Mouse (Mus musculus) cerebellum, adult 11 months (tissue): ENCODE data around the gene Pcgf2.
"Not testable (repeated sequence)": the region's sequence is repeated elsewhere in the genome, so short reads cannot be mapped to it uniquely, and the experiment has no call there.

ENCODE experiments used
- DNase-seq: peaks from one replicate; pipeline ENCODE4 v3.0.0; 2022

The Pcgf2 gene

DNA sequence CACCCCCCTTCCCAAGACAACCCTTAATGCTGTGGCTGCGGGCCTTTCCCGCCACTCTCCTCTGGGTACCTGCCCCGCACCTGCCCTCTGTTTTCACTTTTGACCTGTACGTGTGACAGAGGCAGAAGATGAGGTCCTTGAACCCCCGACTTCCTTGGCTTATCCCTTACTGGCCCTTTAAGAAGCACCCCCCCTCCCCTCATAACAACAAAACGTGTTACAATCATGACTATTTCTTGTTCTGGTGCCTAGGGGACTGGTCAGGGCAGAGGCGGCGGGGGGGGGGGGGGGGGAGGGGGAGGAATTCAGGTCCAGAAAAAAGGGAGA is 36.0 kb downstream of the Pcgf2 start:
- DNase-seq, result no peak

DNA sequence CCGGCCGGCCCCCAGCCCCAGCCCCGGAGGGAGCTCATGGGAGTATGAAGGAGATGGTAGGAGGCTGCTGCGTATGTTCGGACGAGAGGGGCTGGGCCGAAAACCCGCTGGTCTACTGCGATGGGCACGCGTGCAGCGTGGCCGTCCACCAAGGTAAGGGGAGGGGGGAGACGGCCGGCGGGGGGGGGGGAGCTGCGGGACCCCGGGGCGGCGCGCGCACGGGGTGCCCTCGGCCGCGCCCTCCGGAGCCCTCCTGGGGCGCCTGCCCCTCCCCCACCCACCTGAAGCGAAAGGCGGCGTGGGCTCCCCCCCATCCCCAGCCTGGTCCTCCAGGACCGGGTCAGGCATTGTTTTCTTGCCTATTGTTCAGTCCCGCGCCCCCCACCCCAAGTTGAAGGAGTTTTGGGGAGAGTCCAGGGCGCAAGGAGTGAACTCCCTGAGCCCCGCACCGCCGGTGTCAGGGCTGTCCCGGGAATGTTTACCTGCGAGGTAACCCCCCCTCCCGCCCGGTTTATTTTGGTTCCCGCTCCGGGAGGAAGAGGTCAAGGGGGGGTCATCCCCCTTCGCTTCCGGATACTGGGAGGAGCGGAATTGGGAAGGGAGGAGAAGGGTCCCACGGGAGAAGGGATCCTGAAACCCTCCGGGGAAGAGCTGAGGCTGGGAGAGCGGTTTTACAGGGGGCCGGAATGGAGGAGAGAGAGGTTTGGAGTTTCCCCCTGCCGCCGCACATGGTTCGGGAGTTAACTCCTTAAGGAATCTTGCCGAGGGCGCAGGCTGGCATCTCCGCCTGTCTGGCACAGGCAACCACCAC is 36.6 kb downstream of the Pcgf2 start:
- DNase-seq, result peak; percentile 54

GRCm38 (mm10) chr11:97662893-97663527 is 37.3 kb downstream of the Pcgf2 start, which contains the start of gene Mllt6:
Mllt6 (plus strand) TSS chr11:97663414.
- peak; percentile 68 for DNase-seq

DNA sequence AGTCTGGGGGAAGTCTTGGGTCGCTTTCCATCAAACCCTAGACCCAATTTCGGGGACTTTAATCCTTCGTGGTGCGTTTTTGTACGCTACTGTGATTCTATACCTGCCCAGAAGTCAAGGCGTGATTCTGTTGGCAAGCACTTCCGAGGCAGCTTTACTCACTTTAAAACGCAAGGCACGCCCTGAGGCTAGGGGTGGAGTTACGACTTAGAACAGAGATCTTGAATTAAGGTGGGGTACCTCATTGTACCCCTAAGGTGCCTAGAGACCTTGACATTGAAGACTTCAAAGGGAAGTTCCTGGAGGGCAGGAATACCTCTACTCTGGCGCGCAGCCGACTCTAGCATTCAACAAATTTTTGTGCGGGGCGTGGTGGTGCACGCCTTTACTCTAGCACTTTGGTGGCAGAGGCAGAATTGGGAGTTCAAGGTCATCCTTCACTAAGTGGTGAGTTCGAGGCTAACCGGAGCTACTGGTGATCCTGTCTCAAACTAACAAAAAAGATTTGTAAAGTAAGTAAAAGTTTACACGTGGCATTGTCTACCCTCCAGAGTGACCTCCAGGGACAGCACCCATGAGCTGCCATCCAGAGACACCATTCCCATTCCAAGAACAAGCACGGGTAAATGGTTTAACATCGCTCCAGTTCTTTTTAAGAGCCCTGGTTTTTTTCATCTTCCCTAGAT is 37.9 kb downstream of the Pcgf2 start:
- DNase-seq, result no peak

DNA sequence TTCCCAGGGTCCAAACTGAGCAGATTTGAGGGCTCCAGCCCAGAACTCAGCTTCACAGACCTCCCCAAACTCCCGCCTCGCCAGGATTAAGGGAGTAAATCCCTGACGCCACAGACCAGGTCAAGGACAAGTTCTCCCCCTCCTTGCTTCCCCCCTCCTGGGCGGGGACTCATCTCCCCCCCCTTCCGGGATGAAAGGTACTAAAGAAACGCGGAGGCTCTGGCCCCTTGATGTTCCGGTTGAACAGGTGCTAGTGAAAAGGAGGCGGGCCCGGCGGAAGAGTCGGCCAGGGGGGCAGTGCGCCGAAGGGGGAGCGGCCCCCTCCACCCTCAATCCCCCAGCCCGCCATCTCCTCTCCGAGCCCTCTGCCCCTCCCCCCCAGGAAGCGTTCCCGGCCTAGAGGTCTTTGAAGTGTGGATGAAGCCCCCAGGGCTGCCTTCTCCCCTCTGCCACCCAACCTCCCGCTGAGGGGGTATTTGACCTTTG is 38.6 kb downstream of the Pcgf2 start:
- peak; percentile 44 for DNase-seq

DNA sequence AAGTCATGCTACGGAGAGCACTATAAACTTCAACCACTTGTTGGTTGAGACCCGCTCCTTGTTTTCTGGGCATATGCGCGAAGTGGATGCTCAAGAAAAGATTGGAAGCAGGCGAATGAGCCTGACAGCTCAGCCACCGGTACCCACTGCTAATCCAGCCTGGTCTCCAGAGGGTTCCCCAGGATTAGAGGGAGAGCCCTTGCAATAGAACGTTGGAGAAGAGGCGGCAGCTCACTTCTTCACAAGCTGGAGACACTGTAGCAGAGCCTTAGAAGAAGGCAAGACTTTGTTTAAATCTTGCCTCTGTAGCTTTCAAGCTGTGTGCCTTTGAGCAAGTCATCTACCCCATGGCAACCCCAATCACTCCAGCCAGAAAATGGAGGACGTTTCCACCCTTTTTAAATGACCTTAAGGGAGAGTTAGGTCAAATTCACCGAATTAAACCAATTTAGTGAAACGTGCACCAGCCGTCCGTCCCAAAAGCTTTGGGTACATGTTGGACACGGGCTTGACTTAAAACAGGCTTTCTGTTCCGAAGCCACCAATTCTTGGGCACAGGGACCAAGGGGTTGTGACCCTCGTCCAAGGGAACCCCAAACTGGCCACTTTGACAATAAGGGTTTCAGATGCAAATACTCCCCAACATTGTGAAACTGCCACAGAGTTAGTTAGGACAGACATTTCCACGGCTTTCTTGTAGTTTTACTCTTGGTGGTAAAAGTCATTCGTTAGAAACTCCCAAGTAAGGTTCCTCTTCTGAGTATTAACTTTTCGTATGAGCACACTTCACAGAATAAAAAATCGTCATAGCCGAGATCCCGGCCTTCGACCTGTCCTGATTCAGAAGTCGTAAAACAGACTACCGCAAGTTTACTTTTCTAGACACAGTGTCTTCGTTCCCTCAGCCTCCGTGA is 39.3 kb downstream of the Pcgf2 start:
- DNase-seq, result no peak

DNA sequence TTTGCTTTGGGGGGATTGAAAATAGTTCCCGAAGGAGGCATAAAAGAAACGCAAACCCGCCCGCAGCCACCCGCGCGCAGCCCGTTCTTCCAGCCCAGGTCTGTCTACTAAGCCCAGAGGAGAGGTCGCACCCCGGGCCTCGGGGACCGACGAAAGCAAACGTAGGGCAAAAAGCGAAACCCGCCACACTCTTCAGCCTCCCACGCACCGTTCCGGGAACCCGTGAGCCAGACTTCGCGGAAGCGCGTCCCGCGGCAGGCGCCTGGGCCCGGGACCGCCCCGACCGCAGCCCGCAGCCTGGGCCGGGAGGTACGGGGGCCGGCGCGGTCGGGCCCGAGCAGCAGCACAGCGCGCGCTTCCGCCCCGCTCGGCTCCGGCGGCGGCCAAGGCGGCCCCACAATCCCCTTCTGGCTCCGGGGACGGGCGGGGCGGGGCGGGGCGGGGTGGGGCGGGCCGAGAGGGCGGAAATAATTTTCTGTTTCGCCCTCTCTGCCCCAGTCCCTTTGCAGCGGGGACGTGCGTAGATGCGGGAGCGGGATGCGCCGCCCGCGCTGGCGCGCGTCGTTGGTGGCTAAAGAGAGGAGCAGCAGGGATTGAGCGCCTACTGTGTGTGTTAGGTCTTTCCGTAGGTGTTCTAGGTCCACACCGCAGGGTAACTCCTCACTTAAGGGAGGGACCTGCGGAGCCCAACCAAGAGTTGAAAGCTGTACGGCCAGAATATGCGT is 40.1 kb downstream of the Pcgf2 start:
- DNase-seq, result peak; percentile 75

DNA sequence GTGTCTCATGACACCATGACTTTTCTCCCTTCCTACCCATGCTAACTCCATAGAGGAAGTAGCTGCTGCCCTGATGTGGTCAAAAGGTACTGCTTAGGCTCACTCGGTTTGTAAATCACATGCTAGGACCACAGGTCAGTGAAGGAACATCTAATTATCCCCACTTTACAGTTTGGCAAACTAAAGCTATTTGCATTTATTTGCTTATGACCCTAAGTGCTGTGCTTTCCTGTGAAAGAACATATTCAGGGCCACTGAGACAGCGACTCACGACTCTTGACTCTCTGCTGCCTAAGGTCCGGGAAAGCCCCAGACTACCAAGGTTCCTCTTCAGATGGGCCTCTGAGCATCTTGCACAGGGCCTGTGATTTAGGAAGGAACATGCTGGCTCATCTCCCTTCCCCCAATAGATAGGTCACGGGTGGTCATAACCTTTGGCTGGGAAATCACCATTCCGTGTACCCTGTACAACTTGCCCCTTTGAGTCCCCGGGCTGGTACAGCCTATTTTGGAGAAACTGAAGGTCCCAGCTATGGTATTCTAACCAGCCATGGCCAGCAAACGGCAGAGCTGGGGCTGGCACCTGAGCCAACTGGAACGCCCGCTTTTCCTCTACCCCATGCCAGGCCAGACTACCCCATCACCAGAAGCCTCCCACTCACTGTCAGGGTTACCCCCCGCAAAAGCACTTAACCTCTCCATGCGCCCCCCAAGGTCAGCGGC is 40.9 kb downstream of the Pcgf2 start:
- DNase-seq, result no peak

- no peak for DNase-seq
Measured at GRCm38 (mm10) chr11:97658751-97659266, 41.5 kb downstream of the Pcgf2 start.

DNA sequence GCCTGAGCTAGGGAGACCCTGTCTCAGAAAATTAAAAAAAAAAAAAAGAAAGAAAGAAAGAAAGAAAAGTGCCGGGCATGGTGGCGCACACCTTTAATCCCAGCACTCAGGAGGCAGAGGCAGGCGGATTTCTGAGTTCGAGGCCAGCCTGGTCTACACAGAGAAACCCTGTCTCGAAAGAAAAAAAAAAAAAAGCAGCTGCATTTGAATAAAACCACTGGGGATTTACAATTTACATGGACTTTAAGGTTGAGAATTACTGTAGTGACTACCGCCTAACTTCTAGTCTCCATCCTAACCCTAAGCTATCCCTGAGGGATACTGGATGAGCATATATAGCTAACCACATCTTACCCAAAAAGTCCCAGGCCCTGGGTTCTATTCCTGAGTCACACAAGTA is 42.3 kb downstream of the Pcgf2 start:
- DNase-seq, result not testable (repeated sequence)

DNA sequence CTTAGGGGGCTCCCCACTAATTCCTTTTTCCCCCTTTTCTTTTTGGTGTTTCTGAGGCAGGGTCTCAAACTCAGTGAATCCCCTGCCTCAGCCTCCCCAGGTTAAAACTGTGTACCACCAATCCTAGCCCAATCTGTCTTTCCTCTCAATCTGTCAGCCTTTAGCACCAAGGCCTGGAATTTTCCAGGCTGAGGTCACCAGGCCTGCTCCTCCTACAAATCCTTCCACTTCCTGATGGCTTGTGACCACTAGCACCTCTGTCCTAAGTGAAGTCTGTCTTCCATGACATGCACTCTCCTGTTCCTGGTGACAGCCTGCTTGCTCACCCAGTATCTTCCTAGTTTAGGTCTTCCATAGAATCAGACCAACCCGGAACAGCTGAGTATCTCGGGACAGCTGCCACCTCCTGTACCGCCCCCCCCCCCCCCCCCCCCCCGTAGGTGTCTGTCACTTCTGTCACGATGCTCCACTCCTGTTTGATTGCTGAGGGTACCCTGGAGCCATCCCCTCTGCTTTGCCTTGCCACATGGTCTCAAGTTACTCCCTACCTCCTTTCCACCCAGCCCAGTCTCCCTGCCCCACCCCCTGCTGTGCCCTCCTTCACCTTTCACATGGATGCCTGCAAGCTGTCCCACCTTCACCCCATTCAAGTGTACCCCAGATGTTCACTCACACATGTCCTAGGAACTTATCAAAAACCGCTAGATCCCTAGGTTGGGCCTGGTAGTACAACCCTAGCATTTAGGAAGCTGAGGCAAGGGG is 42.9 kb downstream of the Pcgf2 start:
- DNase-seq, result no peak

DNA sequence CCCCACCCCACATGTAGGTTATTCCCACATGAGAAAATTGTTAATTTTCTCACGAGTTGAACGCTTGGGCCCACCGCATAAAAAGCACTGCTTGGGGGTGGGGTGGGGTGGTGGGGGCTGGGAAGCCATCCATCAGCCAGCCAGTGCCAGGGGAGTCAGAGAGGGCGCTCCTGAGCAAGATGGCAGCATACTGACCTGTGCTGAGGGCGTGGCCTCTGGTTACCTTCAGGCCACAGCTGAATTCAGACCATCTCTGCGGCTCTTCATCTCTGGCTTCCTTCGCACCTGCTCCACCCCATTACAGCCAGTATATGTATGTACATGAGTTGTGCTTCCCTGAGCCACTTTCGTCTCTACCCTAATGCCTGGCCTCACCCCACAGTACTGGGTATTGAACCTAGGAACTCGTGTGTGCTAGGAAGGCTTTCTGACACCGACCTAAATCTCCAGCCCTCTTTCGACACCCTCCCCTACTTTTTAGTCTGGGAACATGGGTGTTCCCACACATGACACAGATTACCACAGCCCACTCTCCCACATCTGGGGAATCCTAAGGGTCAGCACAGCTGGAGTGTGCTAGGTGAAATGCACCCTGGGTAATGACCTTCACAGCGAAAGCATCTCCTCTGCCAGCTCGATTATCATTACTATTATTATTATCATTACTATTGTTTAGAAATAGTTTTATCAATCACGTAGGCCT is 43.9 kb downstream of the Pcgf2 start:
- no peak for DNase-seq

DNA sequence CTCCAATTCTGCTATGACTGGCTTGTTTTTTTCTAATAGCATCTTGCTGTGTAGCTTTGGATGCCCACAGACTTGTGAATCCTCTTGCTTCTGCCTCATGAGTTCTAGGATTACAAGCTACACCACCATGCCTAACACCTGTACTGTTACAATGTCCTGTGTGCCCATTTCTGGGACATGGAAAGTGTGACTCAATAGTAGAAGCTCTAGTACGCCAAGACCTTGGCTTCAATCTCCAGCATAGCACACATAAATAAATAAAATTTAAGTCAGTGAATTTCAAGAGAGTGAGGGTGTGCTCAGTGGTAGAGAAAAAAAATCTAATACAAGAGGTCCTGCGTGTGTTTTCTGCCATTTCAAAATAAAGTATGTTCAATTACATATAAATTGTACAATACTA is 46.1 kb downstream of the Pcgf2 start:
- no peak for DNase-seq

- not testable (repeated sequence) for DNase-seq
Measured at GRCm38 (mm10) chr11:97653376-97653775, 46.9 kb downstream of the Pcgf2 start.

DNA sequence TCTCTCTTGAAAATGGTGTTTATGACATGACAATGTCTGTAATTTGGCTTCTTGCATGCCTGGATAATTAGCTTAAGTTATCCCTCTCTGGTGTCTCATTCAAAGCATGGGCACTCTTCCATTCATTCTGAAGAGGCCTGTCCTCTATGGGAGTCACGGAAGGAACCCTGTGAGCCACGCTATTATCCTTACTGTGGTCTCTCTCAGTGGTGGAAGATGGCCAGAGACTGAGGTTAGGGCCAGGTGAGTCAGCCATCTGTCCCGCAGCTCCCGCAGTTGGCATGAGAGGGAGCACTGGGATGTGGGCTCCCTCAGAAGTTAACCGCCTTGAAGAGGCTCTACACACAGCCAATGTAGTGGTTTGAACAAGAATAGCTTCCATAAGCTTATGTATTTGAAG is 50.0 kb downstream of the Pcgf2 start:
- DNase-seq, result no peak

GRCm38 (mm10) chr11:97648541-97648940 is 51.8 kb downstream of the Pcgf2 start:
- DNase-seq, result not testable (repeated sequence)

DNA sequence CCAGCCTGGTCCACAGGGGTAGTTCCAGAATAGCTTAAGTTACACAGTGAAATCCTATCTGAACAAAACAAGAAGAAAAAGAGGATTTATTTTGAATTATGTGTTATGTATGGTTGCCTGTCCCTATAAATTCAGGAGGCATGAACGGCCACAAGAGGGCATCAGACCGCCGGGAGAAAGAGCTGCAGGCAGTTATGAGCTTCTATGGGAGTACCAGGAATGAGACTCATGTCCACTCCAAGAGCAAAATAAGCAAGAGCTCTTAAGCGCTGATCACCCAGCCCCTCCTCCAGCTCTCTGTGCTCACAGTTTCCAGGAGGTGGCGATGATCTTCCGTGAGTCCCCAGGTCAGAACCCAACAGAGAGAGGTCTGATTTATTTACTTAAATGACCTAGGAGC is 55.5 kb downstream of the Pcgf2 start:
- DNase-seq, result peak; percentile 63

DNA sequence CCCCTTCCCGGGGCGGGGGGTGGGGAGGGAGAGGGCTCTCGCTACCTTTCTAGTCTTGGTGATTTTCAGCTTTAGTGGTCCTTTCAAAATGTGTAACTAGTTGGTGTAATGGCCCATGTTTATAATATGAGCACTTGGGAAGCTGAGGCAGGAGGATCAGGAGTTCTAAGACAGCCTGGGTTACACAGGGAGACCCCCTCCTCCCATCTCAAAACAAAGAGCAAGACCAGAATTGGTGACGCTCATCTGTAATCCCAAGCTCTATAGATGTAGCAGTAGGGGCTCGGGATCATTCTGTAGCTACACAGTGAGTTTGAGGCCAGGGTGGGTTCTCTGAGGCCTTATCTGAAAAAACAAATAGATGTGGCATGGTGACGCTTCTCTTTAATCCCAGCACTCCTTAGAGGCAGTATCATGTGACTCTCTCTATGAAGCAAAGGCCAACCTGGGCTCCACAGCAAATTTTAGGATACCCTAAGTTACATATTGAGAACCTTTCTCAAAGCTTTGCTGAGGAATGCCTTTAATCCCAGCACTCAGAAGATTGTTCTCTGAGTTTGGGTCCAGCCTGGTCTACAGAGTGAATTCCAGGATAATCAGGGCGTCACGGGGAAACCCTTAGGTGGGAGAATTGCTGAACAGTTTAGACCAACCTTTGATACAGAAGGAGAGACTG is 56.8 kb downstream of the Pcgf2 start:
- DNase-seq, result no peak

GRCm38 (mm10) chr11:97642746-97643145 is 57.6 kb downstream of the Pcgf2 start:
- no peak for DNase-seq
